Mouse (Mus musculus): ENCODE measurements around the gene Iqcf3.
A peak's percentile ranks its signal among the peaks of the same experiment; 100 is the strongest.
"Not testable (repeated sequence)": the region's sequence is repeated elsewhere in the genome, so short reads cannot be mapped to it uniquely, and the experiment has no call there.

Gene Iqcf3

GRCm38 (mm10) chr9:106512729-106513450 is 48.5 kb downstream of the Iqcf3 start:
- DNase-seq (ENCODE audit: inconsistent age in 2 of 2, low spot score in 1 of 2), result no peak

- no peak for DNase-seq (ENCODE audit: inconsistent age in 2 of 2, low spot score in 1 of 2)
These were observed 52.1 kb downstream of the Iqcf3 start for GRCm38 (mm10) chr9:106509356-106509755.

- no peak for DNase-seq (ENCODE audit: inconsistent age in 2 of 2, low spot score in 1 of 2)
These were observed 57.2 kb downstream of the Iqcf3 start for GRCm38 (mm10) chr9:106504246-106504645.

- no peak for DNase-seq (ENCODE audit: inconsistent age in 2 of 2, low spot score in 1 of 2)
These were observed 59.6 kb downstream of the Iqcf3 start for GRCm38 (mm10) chr9:106501846-106502245.

GRCm38 (mm10) chr9:106499667-106500066 is 61.8 kb downstream of the Iqcf3 start, which contains the start of gene Iqcf1:
Iqcf1 (plus strand) TSS chr9:106499967.
- peak in 1 of 2 experiments; percentile 34 for DNase-seq (ENCODE audit: inconsistent age in 2 of 2, low spot score in 1 of 2)

DNA sequence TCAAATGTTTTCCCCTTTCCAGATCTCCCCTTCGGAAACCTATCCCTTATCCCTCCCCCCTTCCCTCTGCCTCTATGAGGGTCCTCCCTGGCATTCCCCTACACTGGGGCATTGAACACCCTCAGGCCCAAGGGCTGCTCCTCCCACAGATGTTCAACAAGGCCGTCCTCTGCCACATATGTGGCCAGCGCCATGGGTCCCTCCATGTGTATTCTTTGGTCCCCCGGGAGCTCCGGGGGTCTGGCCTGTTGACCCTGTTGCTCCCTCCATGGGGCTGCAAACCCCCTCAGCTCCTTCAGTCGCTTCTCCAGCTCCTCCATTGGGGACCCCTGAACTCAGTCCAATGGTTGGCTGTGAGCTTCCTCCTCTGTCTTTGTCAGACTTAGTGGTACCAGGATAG is 73.8 kb downstream of the Iqcf3 start:
- not testable (repeated sequence) for DNase-seq (ENCODE audit: inconsistent age in 2 of 2, low spot score in 1 of 2)

- no peak for DNase-seq (ENCODE audit: inconsistent age in 2 of 2, low spot score in 1 of 2)
These were observed 76.4 kb downstream of the Iqcf3 start for GRCm38 (mm10) chr9:106485076-106485475.

- DNase-seq (ENCODE audit: inconsistent age in 2 of 2, low spot score in 1 of 2), result peak in 1 of 2 experiments; percentile 16
These were observed 77.8 kb downstream of the Iqcf3 start for GRCm38 (mm10) chr9:106483606-106484005.

- no peak for DNase-seq (ENCODE audit: inconsistent age in 2 of 2, low spot score in 1 of 2)
These were observed 78.3 kb downstream of the Iqcf3 start for GRCm38 (mm10) chr9:106483136-106483535.

DNA sequence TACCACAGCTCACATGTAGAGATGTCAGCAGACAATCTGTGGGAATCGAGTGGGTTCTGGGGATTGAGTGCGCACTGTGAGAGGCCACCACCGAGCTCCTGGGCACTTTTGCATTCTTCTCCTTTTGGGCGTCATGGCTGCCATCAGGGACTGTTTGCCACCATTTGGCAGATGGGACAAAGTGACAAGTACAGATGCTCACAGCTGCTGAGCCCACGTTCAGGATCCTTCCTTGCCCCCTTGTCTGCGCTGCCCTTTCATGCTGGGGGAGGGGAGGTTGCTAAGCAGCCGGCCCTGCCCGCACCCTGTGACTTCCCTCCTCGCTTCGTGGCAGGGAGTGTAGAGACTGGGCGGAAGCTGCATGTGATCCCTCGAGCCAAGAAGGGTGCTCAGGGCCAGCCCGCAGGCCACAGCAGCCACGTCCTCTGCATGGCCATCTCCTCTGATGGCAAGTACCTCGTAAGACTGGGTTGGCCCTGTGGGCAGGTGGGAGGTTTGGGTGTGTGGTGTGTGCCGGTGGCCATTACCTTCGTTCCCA is 78.8 kb downstream of the Iqcf3 start:
- DNase-seq (ENCODE audit: inconsistent age in 2 of 2, low spot score in 1 of 2), result no peak

- DNase-seq (ENCODE audit: inconsistent age in 2 of 2, low spot score in 1 of 2), result no peak
These were observed 79.8 kb downstream of the Iqcf3 start for GRCm38 (mm10) chr9:106481676-106482075.

- DNase-seq (ENCODE audit: inconsistent age in 2 of 2, low spot score in 1 of 2), result peak in 1 of 2 experiments; percentile 18
These were observed 80.4 kb downstream of the Iqcf3 start for GRCm38 (mm10) chr9:106481075-106481474.

DNA sequence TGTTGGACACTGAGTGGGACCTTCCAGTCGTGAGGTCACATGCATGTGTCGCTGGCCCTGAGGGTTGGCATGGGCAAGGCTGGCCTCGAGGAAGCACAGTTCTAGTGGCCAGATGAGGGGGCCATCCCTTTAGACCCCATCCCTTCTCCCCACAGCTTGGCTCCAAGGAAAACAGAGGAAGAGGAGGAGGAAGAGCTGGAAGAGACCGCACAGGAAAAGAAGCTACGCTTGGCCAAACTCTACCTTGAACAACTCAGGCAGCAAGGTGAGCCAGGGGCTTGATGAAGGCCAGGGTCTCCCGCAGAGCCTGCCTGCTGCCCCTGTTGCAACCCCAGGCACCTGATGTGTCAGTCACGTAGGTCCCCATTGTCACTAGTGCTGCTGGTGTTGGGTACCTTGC is 80.9 kb downstream of the Iqcf3 start:
- peak in 1 of 2 experiments; percentile 30 for DNase-seq (ENCODE audit: inconsistent age in 2 of 2, low spot score in 1 of 2)

GRCm38 (mm10) chr9:106478101-106478500 is 83.3 kb downstream of the Iqcf3 start:
- DNase-seq (ENCODE audit: inconsistent age in 2 of 2, low spot score in 1 of 2), result peak in 1 of 2 experiments; percentile 7

DNA sequence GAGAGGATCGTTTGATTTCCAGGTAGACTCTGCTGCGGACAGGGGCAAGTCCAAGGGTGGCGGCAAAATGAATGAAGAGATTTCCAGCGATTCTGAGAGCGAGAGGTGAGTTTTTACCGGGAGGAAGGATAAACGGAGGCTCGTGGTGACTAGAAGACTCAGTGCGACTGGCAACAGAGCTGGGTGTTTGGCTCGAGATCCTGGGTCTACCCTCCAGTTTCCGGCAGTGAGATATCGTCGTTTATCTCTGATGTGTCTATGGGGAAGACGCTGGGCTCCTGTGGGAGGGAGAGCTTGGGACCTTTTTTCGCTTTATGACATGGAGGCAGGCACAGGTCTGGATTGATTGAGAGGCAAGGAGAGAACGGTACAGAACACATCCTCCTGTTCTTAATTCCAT is 83.8 kb downstream of the Iqcf3 start:
- peak in 1 of 2 experiments; percentile 51 for DNase-seq (ENCODE audit: inconsistent age in 2 of 2, low spot score in 1 of 2)

DNA sequence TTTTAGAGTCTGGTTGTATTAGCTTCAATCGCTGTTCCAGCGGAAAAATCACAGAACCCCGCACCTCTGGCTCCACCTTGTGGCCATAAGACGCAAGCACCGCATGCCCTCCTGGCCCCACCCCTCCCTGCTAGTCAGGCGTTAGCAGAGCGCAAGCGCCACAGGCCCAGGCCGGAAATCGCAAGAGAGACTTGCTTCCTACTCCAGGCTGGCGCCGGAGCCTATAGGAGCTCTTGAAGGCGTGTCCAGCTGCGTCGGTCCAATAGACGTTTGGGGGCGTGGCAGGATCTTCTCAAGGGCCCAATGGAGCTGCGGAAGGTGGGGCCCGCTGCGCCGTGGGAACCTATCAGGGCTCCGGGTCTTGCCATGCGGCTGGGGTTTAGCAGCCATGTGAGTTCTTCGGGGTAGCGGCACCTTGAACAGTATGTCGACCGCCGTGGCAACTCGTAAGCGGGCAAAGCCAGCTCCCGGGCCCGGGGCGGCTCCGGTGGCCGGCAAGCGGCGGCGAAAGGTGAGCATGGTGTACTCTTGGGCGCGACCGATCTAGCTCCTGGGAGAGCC is 84.4 kb downstream of the Iqcf3 start, which contains the start of gene Parp3:
Gene Parp3, minus strand, starts transcription at position 26 of the 561 bp plus-strand sequence.
- DNase-seq (ENCODE audit: inconsistent age in 2 of 2, low spot score in 1 of 2), result peak; percentile 100

- DNase-seq (ENCODE audit: inconsistent age in 2 of 2, low spot score in 1 of 2), result peak; percentile 83 to 94
These were observed 85.2 kb downstream of the Iqcf3 start for GRCm38 (mm10) chr9:106476002-106476923.

DNA sequence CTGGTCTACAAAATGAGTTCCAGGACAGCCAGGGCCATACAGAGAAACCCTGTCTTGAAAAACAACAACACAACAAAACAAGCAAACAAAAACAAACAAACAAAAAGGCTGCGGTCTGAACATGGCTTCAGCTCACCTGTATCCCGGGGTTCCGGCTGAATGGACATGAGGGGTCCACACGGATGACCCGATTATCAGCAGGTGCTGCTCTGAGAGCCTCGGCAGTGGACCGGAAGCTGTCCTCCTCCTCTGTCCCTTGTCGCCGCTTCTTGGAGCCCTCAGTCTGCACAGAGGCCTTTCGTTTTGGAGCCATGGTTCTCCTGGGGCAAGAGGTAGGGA is 85.8 kb downstream of the Iqcf3 start, which contains the start of gene Rrp9:
Gene Rrp9, plus strand, starts transcription at position 301 of the 339 bp plus-strand sequence.
- no peak for DNase-seq (ENCODE audit: inconsistent age in 2 of 2, low spot score in 1 of 2)

DNA sequence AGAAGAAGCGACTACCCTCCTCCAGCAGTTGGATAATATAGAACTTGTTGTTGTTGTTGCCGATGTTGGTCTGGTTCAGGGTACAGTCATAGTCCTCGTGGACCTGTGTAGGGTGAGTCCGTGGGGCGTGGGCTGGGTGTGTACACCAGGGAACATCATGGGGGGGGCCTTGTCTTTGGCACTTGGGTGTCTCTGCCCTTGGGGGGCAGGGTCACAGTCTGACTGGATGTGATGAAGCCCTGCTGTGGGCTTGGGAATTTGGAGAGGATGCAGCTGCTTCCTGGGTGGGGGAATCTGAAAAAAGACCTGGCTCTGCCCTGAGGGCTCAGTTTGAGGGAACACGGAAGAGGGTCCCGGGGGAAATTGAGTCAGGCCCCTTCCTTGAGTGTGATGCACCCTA is 86.4 kb downstream of the Iqcf3 start:
- DNase-seq (ENCODE audit: inconsistent age in 2 of 2, low spot score in 1 of 2), result peak; percentile 46 to 57

DNA sequence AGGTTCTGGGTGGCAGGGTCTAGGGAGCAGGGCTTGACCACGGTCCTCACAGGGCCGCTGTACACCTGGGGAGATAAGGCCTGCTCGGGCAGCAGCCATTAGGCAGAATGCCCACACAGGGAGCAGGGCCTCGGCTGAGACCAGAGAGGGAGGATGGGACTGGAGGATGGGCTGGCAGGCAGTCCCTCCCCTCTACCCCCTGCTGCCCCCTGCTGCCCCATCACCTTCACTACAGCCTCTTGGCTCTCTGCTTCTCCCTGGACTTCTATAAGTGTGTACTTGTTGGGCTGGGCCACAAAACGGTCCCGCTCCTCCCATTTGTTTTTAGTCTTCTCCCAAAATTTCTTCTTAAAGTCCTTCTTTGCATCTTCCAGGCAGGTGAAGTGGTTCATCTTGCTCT is 87.0 kb downstream of the Iqcf3 start:
- DNase-seq (ENCODE audit: inconsistent age in 2 of 2, low spot score in 1 of 2), result peak; percentile 78 to 91

GRCm38 (mm10) chr9:106473753-106474105 is 87.7 kb downstream of the Iqcf3 start:
- DNase-seq (ENCODE audit: inconsistent age in 2 of 2, low spot score in 1 of 2), result peak; percentile 34 to 52
